Comparison of ENCODE assay signal across 8 mouse cellular contexts in genomic region chr5:90366121-90367066, GRCm38 (mm10). TPM values are rescaled to one million over a fixed set of nuclear protein-coding genes. Genes with fewer than 3 reads are reported as not detected.
DNase-seq lines count a peak whose midpoint lies in the region; ATAC-seq and TF ChIP-seq lines count a peak whose summit lies in the region.

TSS of gene Ankrd17 (minus strand) at chr5:90366577.

- no peak for TF ChIP-seq CTCF in MEL (IDR thresholded peaks at IDR 0.05 in 2 of 3, conservative IDR thresholded peaks at IDR 0.05 in 1 of 3; ENCODE audit: control insufficient read depth in 1 of 3, insufficient read depth in 1 of 3, low read depth in 2 of 3, low read length in 3 of 3, poor library complexity in 1 of 3, severe bottlenecking in 1 of 3)
- TF ChIP-seq CTCF in cerebellum, adult 2 months (IDR thresholded peaks at IDR 0.05; ENCODE audit: borderline replicate concordance, insufficient read depth, low read depth, low read length) = no peak
- TF ChIP-seq CTCF in lung, postnatal 0 days (IDR thresholded peaks at IDR 0.05) = peak; percentile 5; the same call in 1 of the 2 replicates

- peak; percentile 78 to 86 for TF ChIP-seq POLR2A in MEL (IDR thresholded peaks at IDR 0.05; ENCODE audit: control insufficient read depth in 1 of 2, insufficient read depth in 1 of 2, low read depth in 1 of 2, low read length in 2 of 2, poor library complexity in 1 of 2)
- TF ChIP-seq POLR2A in cerebellum, adult 2 months (IDR thresholded peaks at IDR 0.05; ENCODE audit: borderline replicate concordance, insufficient read depth, low read length) = peak; percentile 77

- H3K27ac ChIP-seq in MEL (ENCODE audit: control insufficient read depth, low read depth, low read length) = peak within 1 kb of the TSS; percentile 91
- H3K27ac ChIP-seq in cerebellum, adult 2 months (ENCODE audit: insufficient read depth, low read length) = peak within 1 kb of the TSS; percentile 84
- peak within 1 kb of the TSS; percentile 100 for H3K27ac ChIP-seq in lung, postnatal 0 days (ENCODE audit: low read length)

- no peak for TF ChIP-seq RAD21 in MEL (IDR thresholded peaks at IDR 0.05; ENCODE audit: low read depth, low read length)

- peaks cover 0 to 4% of the 10 kb centered on the region in 2 experiments; a peak in 2 of 4 replicates for H3K4me1 ChIP-seq in MEL (ENCODE audit: control insufficient read depth in 1 of 2, insufficient read depth in 2 of 2, low read length in 2 of 2)
- peaks cover 3% of the 10 kb centered on the region for H3K4me1 ChIP-seq in cerebellum, adult 2 months (ENCODE audit: control insufficient read depth, insufficient read depth, low read length)
- H3K4me1 ChIP-seq in lung, postnatal 0 days (ENCODE audit: insufficient read depth, low read depth, low read length) = peaks cover 6% of the 10 kb centered on the region; the same call in 1 of the 2 replicates

- H3K4me2 ChIP-seq in lung, postnatal 0 days (replicated peaks; ENCODE audit: low read depth, low read length) = peak within 1 kb of the TSS; percentile 83

- H3K79me2 ChIP-seq in MEL (ENCODE audit: control insufficient read depth, insufficient read depth, low read length, poor library complexity) = peaks cover 49% of the 10 kb centered on the region

- H3K36me3 ChIP-seq in MEL (ENCODE audit: control insufficient read depth in 1 of 2, insufficient read depth in 2 of 2, low read length in 2 of 2) = peaks cover 11 to 34% of the 10 kb centered on the region in 2 experiments
- no peaks in the 10 kb centered on the region for H3K36me3 ChIP-seq in lung, postnatal 0 days (ENCODE audit: insufficient read depth, low read length)

- H3K27me3 ChIP-seq in MEL (ENCODE audit: control insufficient read depth in 1 of 2, insufficient read depth in 2 of 2, low read length in 2 of 2) = no peaks in the 10 kb centered on the region
- H3K27me3 ChIP-seq in cerebellum, adult 2 months (ENCODE audit: control insufficient read depth, insufficient read depth, low read length) = no peaks in the 10 kb centered on the region
- H3K27me3 ChIP-seq in lung, postnatal 0 days (replicated peaks; ENCODE audit: insufficient read depth, low read length) = no peaks in the 10 kb centered on the region

- ATAC-seq in hematopoietic stem cell, adult 5-6 weeks (replicated peaks in 1 of 2; ENCODE audit: insufficient read depth in 1 of 2, low FRiP score in 2 of 2, low TSS enrichment in 1 of 2, low read depth in 1 of 2, poor library complexity in 2 of 2, severe bottlenecking in 2 of 2) = peak; percentile 73 to 80
- ATAC-seq in lung, postnatal 0 days = peak; percentile 92

- peak within 1 kb of the TSS; percentile 85 to 99 for H3K4me3 ChIP-seq in MEL (ENCODE audit: control insufficient read depth in 1 of 2, insufficient read depth in 1 of 2, low read depth in 2 of 2, low read length in 2 of 2)
- peak within 1 kb of the TSS; percentile 100 for H3K4me3 ChIP-seq in cerebellum, adult 2 months (replicated peaks; ENCODE audit: insufficient read depth, low read depth, low read length)
- H3K4me3 ChIP-seq in lung, postnatal 0 days (ENCODE audit: low read depth, low read length) = peak within 1 kb of the TSS; percentile 96

- no peaks in the 10 kb centered on the region for H3K9me3 ChIP-seq in MEL (replicated peaks; ENCODE audit: insufficient read depth, low read length)
- no peaks in the 10 kb centered on the region for H3K9me3 ChIP-seq in lung, postnatal 0 days (ENCODE audit: low read length)

- no peak for TF ChIP-seq EP300 in MEL (IDR thresholded peaks at IDR 0.05; ENCODE audit: low read depth in 1 of 2, low read length in 2 of 2)
- TF ChIP-seq EP300 in lung, postnatal 0 days (IDR thresholded peaks at IDR 0.05) = no peak

- whole genome bisulfite sequencing in cerebellum, adult 2 months = under 1% methylated on average over 85 of the region's 104 CpGs
- WGBS in lung, postnatal 0 days = under 1% methylated on average over 31 of the region's 104 CpGs

- DNase-seq in MEL (ENCODE audit: low read depth, low spot score) = peak; percentile 93
- peak; percentile 93 to 94 for DNase-seq in cerebellum, adult 2 months
- DNase-seq in forelimb bud, embryonic 11.5 days (ENCODE audit: low read depth, low spot score) = peak; percentile 91
- peak; percentile 94 for DNase-seq in layer of hippocampus, adult 9-11 months
- DNase-seq in lung, postnatal 0 days (ENCODE audit: low spot score) = peak; percentile 96
- peak; percentile 87 for DNase-seq in ovary, postnatal 14 days (ENCODE audit: low spot score)
- DNase-seq in thymus, postnatal 14 days = peak; percentile 92

- H3K9ac ChIP-seq in MEL (ENCODE audit: control insufficient read depth, low read depth, low read length, poor library complexity, severe bottlenecking) = peak within 1 kb of the TSS; percentile 99
- H3K9ac ChIP-seq in lung, postnatal 0 days (replicated peaks; ENCODE audit: low read depth) = peak within 1 kb of the TSS; percentile 88

TF ChIP-seq in MEL, 35 proteins besides CTCF, POLR2A, EP300 and RAD21:
- TF ChIP-seq NRF1 (IDR thresholded peaks at IDR 0.05; ENCODE audit: insufficient read depth, low read depth, low read length, poor library complexity, severe bottlenecking) = peak; percentile 63
- TF ChIP-seq MAZ (IDR thresholded peaks at IDR 0.05; ENCODE audit: low read depth, low read length) = peak; percentile 93
- peak; percentile 79 for TF ChIP-seq ZMIZ1 (IDR thresholded peaks at IDR 0.05; ENCODE audit: low read depth, low read length)
- TF ChIP-seq ETS1 (IDR thresholded peaks at IDR 0.05; ENCODE audit: low read depth, low read length) = no peak
- peak; percentile 52 for TF ChIP-seq TCF12 (IDR thresholded peaks at IDR 0.05; ENCODE audit: low read depth, low read length)
- peak; percentile 73 for TF ChIP-seq POLR2AphosphoS2 (IDR thresholded peaks at IDR 0.05; ENCODE audit: low read length)
- TF ChIP-seq MEF2A (IDR thresholded peaks at IDR 0.05; ENCODE audit: extremely low read depth, insufficient replicate concordance, low read depth, low read length, poor library complexity, severe bottlenecking) = 0 out of 2 replicates have a peak, but pooled peaks have one; percentile 18
- TF ChIP-seq SIN3A (IDR thresholded peaks at IDR 0.05; ENCODE audit: low read length) = peak; percentile 93
- TF ChIP-seq KAT2A (conservative IDR thresholded peaks at IDR 0.05; ENCODE audit: low read depth, low read length) = peak; percentile 64; the same call in 1 of the 2 replicates
- TF ChIP-seq CHD2 (IDR thresholded peaks at IDR 0.05; ENCODE audit: low read length) = peak; percentile 50; the same call in 1 of the 2 replicates
- no peak for TF ChIP-seq SMC3 (IDR thresholded peaks at IDR 0.05; ENCODE audit: low read depth, low read length)
- TF ChIP-seq CHD1 (IDR thresholded peaks at IDR 0.05; ENCODE audit: low read depth, low read length) = no peak
- peak; percentile 88 for TF ChIP-seq ELF1 (IDR thresholded peaks at IDR 0.05; ENCODE audit: low read depth, low read length)
- TF ChIP-seq USF1 (IDR thresholded peaks at IDR 0.05; ENCODE audit: low read depth, low read length) = no peak
- TF ChIP-seq NELFE (IDR thresholded peaks at IDR 0.05; ENCODE audit: low read depth, low read length) = peak; percentile 83
- peak; percentile 89 for TF ChIP-seq HCFC1 (IDR thresholded peaks at IDR 0.05; ENCODE audit: low read depth, low read length)
- peak; percentile 58; the same call in 1 of the 2 replicates for TF ChIP-seq TBP (IDR thresholded peaks at IDR 0.05; ENCODE audit: low read depth, low read length)
- peak; percentile 66 for TF ChIP-seq MAX (IDR thresholded peaks at IDR 0.05; ENCODE audit: low read length)
- no peak for TF ChIP-seq ZKSCAN1 (IDR thresholded peaks at IDR 0.05; ENCODE audit: low read depth, low read length)
- TF ChIP-seq MXI1 (IDR thresholded peaks at IDR 0.05; ENCODE audit: low read depth, low read length) = peak; percentile 74
TF ChIP-seq in MEL: peak in this region for 15.

RNA-seq across cellular contexts. Expression of gene Ankrd17, which starts in this region (rescaled TPM):
- total RNA-seq in MEL (2012; rRNA removed) = 34.6 and 37.5 TPM in 2 replicates
- 10 to 100 TPM; 35.0 to 67.3 TPM for polyA plus RNA-seq in MEL (2012; ENCODE audit: insufficient read depth in 1 of 2, insufficient read length in 2 of 2, low read depth in 1 of 2, low replicate concordance in 2 of 2, missing spikeins in 1 of 2)
- polyA plus RNA-seq in cerebellum, adult 2 months (2012; rRNA removed) = 55.6 and 62.0 TPM in 2 replicates
- total RNA-seq in hematopoietic stem cell, adult 5-6 weeks (2017) = 136 TPM in 2 replicates
- polyA plus RNA-seq in lung, postnatal 0 days (2015; fragmentation: Nextera tagmentation; extraction: Ambion mirVana) = 16.0 and 17.3 TPM in 2 replicates

Comparison
In these comparisons a context has a peak if more than half of its experiments do, and no peak if none do; other contexts are left out.
1. Peak in every context shown above with its lines: DNase-seq, ATAC-seq, H3K4me3 ChIP-seq and H3K27ac ChIP-seq.